Mouse (Mus musculus) lung, embryonic 14.5 days (tissue): ENCODE results near the gene Fars2. TPM values are rescaled to one million over a fixed set of nuclear protein-coding genes. Genes with fewer than 3 reads are reported as not detected.

ENCODE experiments used
- ATAC-seq: fragments of 200-750 bp; cut with Nextera tagmentation; 2 replicates; pipeline ENCODE4 v1.8.0; 2017; ENCODE audit warnings: mild to moderate bottlenecking, moderate TSS enrichment, moderate library complexity; ENCODE audit not compliant: insufficient read depth
- DNase-seq: peaks from one replicate; pipeline ENCODE4 v3.0.0-alpha.2; 2015
- H3K27ac ChIP-seq: fragments of 300-500 bp; sonication (generic); 2 replicates; pipeline ENCODE4 v1.5.1; 2014; ENCODE audit warnings: low read depth, mild to moderate bottlenecking, moderate library complexity
- H3K27me3 ChIP-seq: fragments of 300-500 bp; sonication (generic); 2 replicates; pipeline ENCODE4 v1.6.1; 2014; ENCODE audit warnings: low read length, control low read depth; ENCODE audit not compliant: insufficient read depth
- H3K36me3 ChIP-seq: fragments of 300-500 bp; sonication (generic); 2 replicates; pipeline ENCODE4 v1.6.1; 2014; ENCODE audit warnings: control low read depth; ENCODE audit not compliant: insufficient read depth
- H3K4me1 ChIP-seq: fragments of 300-500 bp; sonication (generic); 2 replicates; pipeline ENCODE4 v1.6.1; 2014; ENCODE audit warnings: antibody characterized with exemption, control low read depth; ENCODE audit not compliant: insufficient read depth
- H3K4me2 ChIP-seq: fragments of 300-500 bp; sonication (generic); 2 replicates; pipeline ENCODE4 v1.6.1; 2014; ENCODE audit warnings: mild to moderate bottlenecking
- H3K4me3 ChIP-seq: fragments of 300-500 bp; sonication (generic); 2 replicates; pipeline ENCODE4 v1.5.1; 2014; ENCODE audit warnings: low read depth, low read length
- H3K9ac ChIP-seq: fragments of 300-500 bp; sonication (generic); 2 replicates; pipeline ENCODE4 v1.6.1; 2014
- H3K9me3 ChIP-seq: fragments of 300-500 bp; sonication (generic); 2 replicates; pipeline ENCODE4 v1.6.1; 2016; ENCODE audit warnings: low read depth, low read length, control low read depth
- CTCF ChIP-seq: IDR thresholded peaks from 2 replicates; pipeline ENCODE4 v1.5.1; 2016; ENCODE audit warnings: antibody characterized with exemption, low read depth
- WGBS: fragments of 180-500 bp; shearing (Covaris S2); extraction: QIAGEN DNeasy Blood & Tissue Kit; methylation state at CpG from one replicate; pipeline ENCODE4 v1.1.7; 2014; 5-methylcytosine and 5-hydroxymethylcytosine counted together
- polyA plus RNA-seq: library from polyadenylated mRNA; unstranded; fragments of >200 nt; fragmentation: Nextera tagmentation; extraction: Ambion mirVana; gene quantifications from 2 replicates; pipeline ENCODE4 v1.2.1, GENCODE M21; 2014

Gene Fars2
- polyA plus RNA-seq, 1 experiment from 2014 or later: 29.3 TPM

DNA sequence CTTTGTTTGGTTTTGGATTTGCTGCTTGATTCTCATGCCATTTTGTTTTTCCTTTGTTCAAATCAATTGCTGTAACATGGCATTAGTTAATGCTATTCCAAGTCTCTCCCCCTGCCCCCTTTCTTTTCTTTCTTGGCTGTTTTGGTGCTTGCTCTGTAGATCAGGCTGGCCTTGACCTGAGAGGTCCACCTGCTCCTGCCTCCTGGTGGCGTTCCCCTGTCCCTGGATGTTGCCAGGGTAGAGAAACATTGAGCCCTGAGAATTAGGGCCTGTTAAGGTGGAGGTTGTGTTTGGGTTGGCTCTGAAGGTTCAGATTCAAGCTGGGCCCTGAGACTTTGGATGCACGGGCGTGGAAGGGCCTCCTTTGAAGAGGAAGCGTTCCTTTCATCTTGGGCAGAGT, 2.5 kb downstream of the Fars2 start:
- Histone ChIP-seq H3K36me3 (no peaks in the 10 kb centered on the region), H3K9me3 (no peaks in the 10 kb centered on the region), H3K27me3 (no peaks in the 10 kb centered on the region), H3K4me2 (no peak overlapping the region), H3K4me3 (no peak overlapping the region), H3K4me1 (no peaks in the 10 kb centered on the region), H3K9ac (no peak overlapping the region), H3K27ac (no peak overlapping the region)
- 74% methylated on average over 4 of the region's 4 CpGs for WGBS
- TF ChIP-seq CTCF: no peak
- ATAC-seq (no peak), DNase-seq (no peak)

DNA sequence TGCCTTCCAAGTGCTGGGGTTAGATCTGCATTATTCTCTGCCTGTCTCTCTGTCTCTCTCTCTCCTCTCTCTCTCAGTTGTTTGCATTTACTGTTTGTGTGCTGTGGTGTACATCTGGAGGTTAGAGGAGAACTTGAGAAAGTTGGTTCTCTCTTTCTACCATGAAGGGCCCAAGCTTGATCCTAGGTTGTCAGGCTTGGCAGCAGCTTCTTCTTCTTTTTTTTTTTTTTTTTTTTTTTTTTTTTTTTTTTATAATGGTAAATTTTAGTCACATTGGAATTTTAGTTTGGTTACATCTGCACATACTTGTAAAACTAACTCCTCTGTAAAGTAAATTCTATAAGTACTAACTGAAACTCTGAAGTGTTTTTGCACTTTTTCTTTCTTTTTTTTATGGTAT, 3.4 kb downstream of the Fars2 start:
- Histone ChIP-seq H3K27ac (no peak overlapping the region), H3K4me3 (no peak overlapping the region), H3K36me3 (no peaks in the 10 kb centered on the region), H3K9ac (no peak overlapping the region), H3K4me1 (no peaks in the 10 kb centered on the region), H3K9me3 (no peaks in the 10 kb centered on the region), H3K27me3 (no peaks in the 10 kb centered on the region), H3K4me2 (no peak overlapping the region)
- DNase-seq: no peak
- TF ChIP-seq CTCF: no peak
- no peak for ATAC-seq

DNA sequence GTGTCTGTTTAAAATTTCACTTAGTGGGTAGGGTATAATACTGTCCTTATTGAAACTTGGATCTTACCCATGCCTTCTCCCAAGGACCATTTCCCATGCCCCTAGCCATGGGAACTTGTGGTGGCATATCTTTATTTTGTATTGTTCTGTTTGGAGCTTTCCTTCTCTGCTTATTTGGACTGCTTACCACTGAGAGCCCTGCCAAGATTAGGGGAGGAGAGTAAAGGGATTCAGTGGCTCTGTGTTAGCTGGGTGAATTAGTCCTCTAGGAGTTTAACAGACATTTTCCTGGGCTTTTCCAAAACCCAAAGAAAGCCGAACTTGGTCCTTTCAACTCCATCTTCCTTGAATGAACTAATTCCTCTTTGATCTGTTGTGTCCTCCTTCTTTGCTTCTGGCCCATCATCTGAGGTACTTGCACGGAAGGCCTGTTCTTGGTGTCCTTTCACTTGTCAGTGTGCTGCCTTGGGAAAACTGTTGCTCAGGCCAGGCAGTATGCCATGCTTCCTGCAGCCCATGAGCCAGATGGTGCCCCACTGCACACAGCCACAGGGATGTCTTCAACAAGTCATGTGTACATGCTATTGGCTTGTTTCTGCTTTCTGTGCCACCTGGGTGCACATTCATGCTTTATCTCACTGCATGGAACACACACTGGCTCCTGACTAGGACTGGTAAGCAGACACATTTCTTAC, 12.3 kb downstream of the Fars2 start:
- no peak overlapping the region for H3K27ac ChIP-seq
- no peaks in the 10 kb centered on the region for H3K36me3 ChIP-seq
- no peaks in the 10 kb centered on the region for H3K4me1 ChIP-seq
- no peak for DNase-seq
- 93% methylated on average over 2 of the region's 2 CpGs for WGBS
- H3K9ac ChIP-seq: no peak overlapping the region
- H3K27me3 ChIP-seq: no peaks in the 10 kb centered on the region
- no peaks in the 10 kb centered on the region for H3K9me3 ChIP-seq
- ATAC-seq: no peak
- H3K4me2 ChIP-seq: no peak overlapping the region
- no peak for TF ChIP-seq CTCF
- H3K4me3 ChIP-seq: no peak overlapping the region

DNA sequence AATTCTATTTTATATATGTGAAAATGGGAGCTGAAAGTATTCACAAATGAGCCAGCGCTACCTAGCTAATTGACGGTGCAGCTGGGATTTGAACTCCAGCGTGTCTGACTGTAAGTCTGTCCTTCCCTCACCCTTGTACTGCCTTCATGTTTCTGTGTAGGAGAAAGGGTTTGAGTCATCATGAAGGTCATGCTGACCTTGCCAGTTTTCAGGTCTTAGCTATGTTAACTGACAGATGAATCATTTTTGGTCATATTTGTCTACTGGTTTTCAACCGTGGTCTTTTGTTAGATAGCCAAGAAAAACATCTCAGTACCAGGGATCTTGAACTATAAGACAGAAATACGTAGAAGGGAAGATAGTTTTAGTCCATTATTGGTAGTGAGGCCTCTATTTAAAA, 14.2 kb downstream of the Fars2 start:
- Histone ChIP-seq H3K4me3 (no peak overlapping the region), H3K27me3 (no peaks in the 10 kb centered on the region), H3K9ac (no peak overlapping the region), H3K36me3 (no peaks in the 10 kb centered on the region), H3K4me2 (no peak overlapping the region), H3K27ac (no peak overlapping the region), H3K4me1 (no peaks in the 10 kb centered on the region), H3K9me3 (no peaks in the 10 kb centered on the region)
- DNase-seq: no peak
- ATAC-seq: no peak
- no peak for TF ChIP-seq CTCF
- 88% methylated on average over 5 of the region's 5 CpGs for WGBS

DNA sequence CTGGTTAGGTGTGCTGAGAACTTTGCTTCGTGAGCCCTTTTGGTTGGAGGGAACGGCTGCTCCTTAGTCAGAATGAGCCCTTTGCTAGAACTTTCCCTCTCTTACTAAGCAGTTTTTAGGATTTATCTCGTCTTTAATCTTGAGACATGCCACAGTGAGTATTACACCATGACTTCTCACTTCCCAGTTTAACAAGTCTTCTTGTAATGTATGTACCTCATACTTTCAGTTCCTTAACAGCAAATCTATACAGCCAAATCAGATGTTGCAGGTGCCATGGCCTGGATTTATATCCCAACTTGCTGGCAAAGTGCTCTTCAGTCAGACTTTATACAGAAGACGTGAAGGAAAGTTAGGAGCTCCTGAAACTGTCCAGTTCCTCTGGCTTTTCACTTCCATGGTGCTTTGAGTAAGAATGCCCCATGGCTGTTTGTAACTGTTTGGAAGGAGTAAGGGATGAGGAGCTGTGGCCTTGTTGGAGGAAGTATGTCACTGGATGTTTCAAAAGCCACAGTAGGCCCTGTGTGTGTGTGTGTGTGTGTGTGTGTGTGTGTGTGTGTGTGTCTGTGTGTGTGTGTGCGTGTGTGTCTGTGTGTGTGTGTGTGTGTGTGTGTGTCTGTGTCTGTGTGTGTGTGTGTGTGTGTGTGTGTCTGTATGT, 14.9 kb downstream of the Fars2 start:
- Histone ChIP-seq H3K36me3 (no peaks in the 10 kb centered on the region), H3K9me3 (no peaks in the 10 kb centered on the region), H3K4me2 (no peak overlapping the region), H3K27ac (no peak overlapping the region), H3K4me3 (no peak overlapping the region), H3K9ac (no peak overlapping the region), H3K27me3 (no peaks in the 10 kb centered on the region), H3K4me1 (no peaks in the 10 kb centered on the region)
- 83% methylated on average over 4 of the region's 5 CpGs for WGBS
- TF ChIP-seq CTCF: no peak
- no peak for ATAC-seq
- DNase-seq: no peak

DNA sequence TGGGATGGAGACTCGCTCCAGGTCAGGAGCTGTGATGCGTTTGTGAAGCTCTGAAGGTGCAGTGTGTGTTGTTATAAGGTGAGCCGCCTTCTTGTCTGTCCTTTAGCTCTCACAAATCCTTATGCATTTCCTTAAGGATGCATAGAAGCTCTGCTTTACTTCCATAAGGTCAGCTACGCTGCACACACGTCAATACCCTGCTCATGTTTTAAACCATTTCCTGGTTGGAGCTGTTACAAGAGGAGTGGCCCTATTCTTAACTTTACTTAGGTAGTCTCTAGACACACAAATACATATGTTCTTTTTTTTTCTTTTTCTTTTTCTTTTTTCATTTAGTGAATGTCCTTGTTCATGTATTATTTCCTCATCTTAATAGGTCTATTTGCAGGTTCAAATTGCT, 22.5 kb downstream of the Fars2 start:
- Histone ChIP-seq H3K9me3 (no peaks in the 10 kb centered on the region), H3K36me3 (no peaks in the 10 kb centered on the region), H3K4me1 (no peaks in the 10 kb centered on the region), H3K4me2 (no peak overlapping the region), H3K27ac (0 out of 2 replicates have a peak overlapping the region, but pooled peaks have one; percentile 18), H3K9ac (no peak overlapping the region), H3K4me3 (no peak overlapping the region), H3K27me3 (no peaks in the 10 kb centered on the region)
- DNase-seq: no peak
- TF ChIP-seq CTCF: no peak
- ATAC-seq: no peak
- 77% methylated on average over 5 of the region's 5 CpGs for WGBS

DNA sequence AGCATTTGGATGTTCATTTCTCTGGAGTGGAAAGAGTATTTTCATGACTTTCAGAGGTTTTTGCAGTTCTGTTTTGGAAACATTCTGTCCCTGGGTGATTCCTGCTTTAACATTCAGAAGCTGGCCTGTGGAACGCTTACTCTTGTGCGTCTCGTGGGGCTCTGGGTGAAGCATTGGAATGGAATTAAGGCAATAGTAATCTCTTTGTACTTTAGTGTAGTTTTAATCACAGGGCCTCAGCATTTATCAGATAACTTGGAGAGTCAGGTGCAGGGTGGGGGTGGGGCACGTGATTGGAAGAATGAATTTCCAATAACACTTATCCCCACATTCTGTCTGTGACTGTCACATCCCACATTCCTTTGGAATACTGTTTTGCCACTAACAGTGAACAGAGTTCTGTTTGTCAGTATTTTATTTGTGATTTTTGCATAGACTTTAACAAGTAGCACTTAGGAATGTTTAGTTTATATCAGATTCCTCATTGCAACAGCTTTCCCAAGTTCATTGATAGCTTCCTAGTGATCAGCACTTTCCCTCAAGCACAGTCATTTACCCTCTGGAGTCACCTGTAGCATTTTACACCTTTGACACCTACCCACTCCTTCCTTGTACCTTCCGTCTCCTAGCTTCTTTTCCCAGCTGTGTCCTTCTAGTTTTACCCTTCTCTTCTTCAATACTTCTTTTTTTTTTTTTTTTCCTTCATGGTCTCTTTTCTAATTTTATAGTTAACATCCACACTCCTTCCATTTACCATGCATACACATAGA, 23.2 kb downstream of the Fars2 start:
- 69% methylated on average over 5 of the region's 5 CpGs for WGBS
- TF ChIP-seq CTCF: no peak
- Histone ChIP-seq H3K27me3 (no peaks in the 10 kb centered on the region), H3K27ac (no peak overlapping the region), H3K4me1 (no peaks in the 10 kb centered on the region), H3K9me3 (no peaks in the 10 kb centered on the region), H3K4me2 (no peak overlapping the region), H3K4me3 (no peak overlapping the region), H3K36me3 (no peaks in the 10 kb centered on the region), H3K9ac (no peak overlapping the region)
- DNase-seq (no peak), ATAC-seq (no peak)
